Comparison of ENCODE assay signal across 9 mouse cellular contexts in the genomic region with DNA sequence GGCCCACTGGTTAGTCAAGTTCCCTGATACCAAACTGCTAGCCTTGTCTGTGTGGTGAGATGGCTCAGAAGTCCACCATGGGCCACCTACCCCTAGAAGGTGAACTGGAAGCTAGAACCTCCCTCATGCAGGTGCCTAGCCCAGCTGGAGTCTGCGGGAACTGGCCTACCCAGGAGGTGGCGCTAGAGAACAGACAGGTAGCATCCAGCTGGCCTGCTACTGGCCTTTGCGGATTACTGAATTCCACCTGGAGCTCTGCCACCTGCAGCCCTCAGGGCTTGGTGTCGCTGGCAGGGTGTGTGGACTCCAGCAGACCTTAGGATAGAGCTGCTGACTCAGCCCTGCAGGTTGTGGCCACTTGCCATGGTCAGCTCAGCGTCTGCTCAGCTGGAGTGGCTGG.
DNase-seq lines count a peak whose midpoint lies in the region; ATAC-seq and TF ChIP-seq lines count a peak whose summit lies in the region.
"Had no signal": no experiment of that assay in that cellular context is flagged by ENCODE, and none has a peak within 500 bp of the region (broad histone marks: within the 10 kb centered on the region; RNA-seq: fewer than 3 reads in every experiment).

No protein-coding gene starts in this region.

- peaks cover 15% of the 10 kb centered on the region for H3K27me3 ChIP-seq in heart, embryonic 10.5 days (ENCODE audit: insufficient read depth, poor library complexity, severe bottlenecking)
- H3K27me3 ChIP-seq in spleen, adult 2 months (ENCODE audit: control insufficient read depth, insufficient read depth, low read length): no peaks in the 10 kb centered on the region
- no peaks in the 10 kb centered on the region for H3K27me3 ChIP-seq in forebrain, embryonic 12.5 days

- peak; percentile 90 for DNase-seq in heart, adult 11 months
- DNase-seq in heart, embryonic 10.5 days (ENCODE audit: low spot score): no peak
- DNase-seq in spleen, adult 2 months (ENCODE audit: low read depth in 1 of 2, low spot score in 2 of 2): no peak
- DNase-seq in spleen, adult 12 weeks (ENCODE audit: low spot score): no peak
- peak; percentile 84 to 91 for DNase-seq in cerebellum, postnatal 25 days
- DNase-seq in induced T-regulatory cell, adult 2 months (ENCODE audit: low read depth): peak; percentile 43
- DNase-seq in retina, adult 2 months (ENCODE audit: low read depth, low spot score): peak; percentile 34

- 22% methylated on average over 5 of the region's 5 CpGs for WGBS in heart, embryonic 10.5 days
- WGBS in spleen, adult 2 months: 29% methylated on average over 5 of the region's 5 CpGs
- 13% methylated on average over 5 of the region's 5 CpGs for WGBS in forebrain, embryonic 12.5 days

- TF ChIP-seq CTCF in spleen, adult 2 months (IDR thresholded peaks at IDR 0.05; ENCODE audit: extremely low read depth, insufficient read depth, insufficient read length, insufficient replicate concordance): peak; percentile 23; the same call in 1 of the 2 replicates

- TF ChIP-seq POLR2A in spleen, adult 2 months (IDR thresholded peaks at IDR 0.05; ENCODE audit: low read depth, low read length): no peak

- no peak overlapping the region for H3K9ac ChIP-seq in forebrain, embryonic 12.5 days
- H3K9ac ChIP-seq: heart, embryonic 13.5 days had no signal

- H3K9me3 ChIP-seq in heart, embryonic 10.5 days: no peaks in the 10 kb centered on the region
- H3K9me3 ChIP-seq in forebrain, embryonic 12.5 days: no peaks in the 10 kb centered on the region
- H3K9me3 ChIP-seq: heart, embryonic 13.5 days had no signal

- no peak for ATAC-seq in forebrain, embryonic 12.5 days (ENCODE audit: low FRiP score)

- H3K27ac ChIP-seq in heart, embryonic 10.5 days: no peak overlapping the region
- H3K27ac ChIP-seq in spleen, adult 2 months (ENCODE audit: insufficient read depth, low read length): no peak overlapping the region
- no peak overlapping the region for H3K27ac ChIP-seq in forebrain, embryonic 12.5 days
- H3K27ac ChIP-seq: heart, embryonic 13.5 days had no signal

- H3K36me3 ChIP-seq in heart, embryonic 10.5 days: no peaks in the 10 kb centered on the region
- no peaks in the 10 kb centered on the region for H3K36me3 ChIP-seq in spleen, adult 2 months (ENCODE audit: control insufficient read depth, insufficient read depth, low read length)
- no peaks in the 10 kb centered on the region for H3K36me3 ChIP-seq in forebrain, embryonic 12.5 days (replicated peaks)
- H3K36me3 ChIP-seq: heart, embryonic 13.5 days had no signal

- no peak overlapping the region for H3K4me3 ChIP-seq in heart, embryonic 10.5 days
- no peak overlapping the region for H3K4me3 ChIP-seq in spleen, adult 2 months (ENCODE audit: extremely low read depth, insufficient read depth, insufficient read length)
- no peak overlapping the region for H3K4me3 ChIP-seq in forebrain, embryonic 12.5 days (replicated peaks)
- H3K4me3 ChIP-seq: heart, embryonic 13.5 days had no signal

- peaks cover 7% of the 10 kb centered on the region for H3K4me1 ChIP-seq in heart, embryonic 10.5 days
- no peaks in the 10 kb centered on the region for H3K4me1 ChIP-seq in spleen, adult 2 months (ENCODE audit: control insufficient read depth, insufficient read depth, insufficient read length)
- peaks cover 12% of the 10 kb centered on the region for H3K4me1 ChIP-seq in forebrain, embryonic 12.5 days
- H3K4me1 ChIP-seq: heart, embryonic 13.5 days had no signal

- H3K4me2 ChIP-seq in forebrain, embryonic 12.5 days: no peak overlapping the region
- H3K4me2 ChIP-seq: heart, embryonic 13.5 days had no signal

Comparison
In these comparisons a context has a peak if more than half of its experiments do, and no peak if none do; other contexts are left out.
1. DNase-seq: peak in heart, adult 11 months (single experiment), cerebellum, postnatal 25 days (2 of 2), induced T-regulatory cell, adult 2 months (single experiment) and retina, adult 2 months (single experiment); none in heart, embryonic 10.5 days (single experiment), spleen, adult 2 months (0 of 2) and spleen, adult 12 weeks (single experiment).